Mouse (Mus musculus): ENCODE measurements around the gene R3hdm4. TPM values are rescaled to one million over a fixed set of nuclear protein-coding genes. Genes with fewer than 3 reads are reported as not detected.

Gene R3hdm4
- total and polyA plus RNA-seq, 3 experiments = 10.5 to 59.4 (median 22.3) TPM

- TF ChIP-seq USF1 (IDR thresholded peaks at IDR 0.05; ENCODE audit: low read depth, low read length) = no peak
- 0 out of 2 replicates have a peak, but pooled peaks have one; percentile 25 for TF ChIP-seq ETS1 (conservative IDR thresholded peaks at IDR 0.05; ENCODE audit: low read depth, low read length)
- TF ChIP-seq JUN (IDR thresholded peaks at IDR 0.05; ENCODE audit: insufficient read depth, low read depth, low read length) = no peak
- TF ChIP-seq KAT2A (IDR thresholded peaks at IDR 0.05; ENCODE audit: insufficient replicate concordance, low read length) = no peak
- no peak; the same call in 1 of the 2 replicates for TF ChIP-seq MXI1 (IDR thresholded peaks at IDR 0.05; ENCODE audit: low read depth, low read length)
- TF ChIP-seq ZC3H11A (IDR thresholded peaks at IDR 0.05; ENCODE audit: low read depth, low read length) = no peak
- peak; percentile 50; the same call in 1 of the 2 replicates for TF ChIP-seq ZMIZ1 (IDR thresholded peaks at IDR 0.05; ENCODE audit: low read depth, low read length)
- TF ChIP-seq MEF2A (IDR thresholded peaks at IDR 0.05; ENCODE audit: borderline replicate concordance, low read depth, low read length) = no peak
- TF ChIP-seq MAX (IDR thresholded peaks at IDR 0.05; ENCODE audit: low read length) = peak; percentile 40; the same call in 1 of the 2 replicates
Measured at GRCm38 (mm10) chr10:79927324-79928029, 6.5 kb upstream of the R3hdm4 start (continued).

- Histone ChIP-seq H3K36me3 (replicated peaks in 1 of 2; ENCODE audit: control insufficient read depth in 1 of 2, insufficient read depth in 1 of 2, low read length in 1 of 2) (peaks cover 11 to 20% of the 10 kb centered on the region in 2 experiments), H3K4me1 (ENCODE audit: control insufficient read depth in 1 of 2, insufficient read depth in 2 of 2) (peaks cover 6 to 53% of the 10 kb centered on the region in 2 experiments), H3K4me2 (ENCODE audit: insufficient read depth, low read depth, poor library complexity, severe bottlenecking) (peak within 1 kb of the TSS; percentile 92), H3K9ac (ENCODE audit: insufficient read depth, low read depth) (peak within 1 kb of the TSS; percentile 98), H3K27me3 (replicated peaks) (no peaks in the 10 kb centered on the region), H3K79me2 (replicated peaks; ENCODE audit: control insufficient read depth, extremely low read depth, insufficient read depth, poor library complexity, severe bottlenecking) (peaks cover 48% of the 10 kb centered on the region), H3K9me3 (replicated peaks; ENCODE audit: low read length) (peaks cover under 1% of the 10 kb centered on the region), H3K27ac (ENCODE audit: insufficient read depth, low read depth) (peak within 1 kb of the TSS; percentile 81), H3K4me3 (replicated peaks in 1 of 3; ENCODE audit: low read depth in 2 of 3, low read length in 2 of 3, poor library complexity in 1 of 3) (peak within 1 kb of the TSS; percentile 72 to 96 (median 91))
- dilution Hi-C loops (cut with MboI; ENCODE audit: extremely low pct_ligation_motif_present, extremely low pct_unique_long_range_greater_than_20kb, low sequenced_read_pairs) (no loop called here), in situ Hi-C loops (cut with MboI; ENCODE audit: low pct_ligation_motif_present, low pct_unique_long_range_greater_than_20kb, low sequenced_read_pairs) (loop anchor here (5.0 kb wide), 2 partner anchors 34 to 36 kb away; partner anchors contain the start of genes Cfd and Wdr18)
- DNase-seq (ENCODE audit: extremely low read depth) = peak; percentile 94
- TF ChIP-seq ZMIZ1 (IDR thresholded peaks at IDR 0.05; ENCODE audit: low read depth, low read length) = peak; percentile 46; the same call in 1 of the 2 replicates
- no peak for TF ChIP-seq RCOR1 (conservative IDR thresholded peaks at IDR 0.05; ENCODE audit: low read depth, low read length)
- peak; percentile 26 for TF ChIP-seq SMC3 (IDR thresholded peaks at IDR 0.05; ENCODE audit: low read depth, low read length)
- no peak for TF ChIP-seq MAFK (IDR thresholded peaks at IDR 0.05; ENCODE audit: insufficient replicate concordance, low read length)
- TF ChIP-seq USF2 (conservative IDR thresholded peaks at IDR 0.05; ENCODE audit: low read depth, low read length) = no peak
- TF ChIP-seq RAD21 (IDR thresholded peaks at IDR 0.05; ENCODE audit: low read depth, low read length) = no peak; the same call in 1 of the 2 replicates
- no peak for TF ChIP-seq ZC3H11A (IDR thresholded peaks at IDR 0.05; ENCODE audit: low read depth, low read length)
- peak; percentile 94 for TF ChIP-seq MEF2A (IDR thresholded peaks at IDR 0.05; ENCODE audit: borderline replicate concordance, low read depth, low read length)
- TF ChIP-seq PAX5 (IDR thresholded peaks at IDR 0.05; ENCODE audit: low read length) = 0 out of 2 replicates have a peak, but pooled peaks have one; percentile 38
- TF ChIP-seq ZNF384 (IDR thresholded peaks at IDR 0.05; ENCODE audit: low read depth, low read length) = no peak
- no peak for TF ChIP-seq JUND (conservative IDR thresholded peaks at IDR 0.05; ENCODE audit: low read depth, low read length)
- TF ChIP-seq CTCF (conservative IDR thresholded peaks at IDR 0.05 in 1 of 2, IDR thresholded peaks at IDR 0.05 in 1 of 2; ENCODE audit: low read depth in 2 of 2, low read length in 2 of 2) = no peak
- TF ChIP-seq POLR2AphosphoS2 (IDR thresholded peaks at IDR 0.05; ENCODE audit: low read depth, low read length) = peak; percentile 69; the same call in 1 of the 2 replicates
- TF ChIP-seq CHD1 (IDR thresholded peaks at IDR 0.05; ENCODE audit: low read depth, low read length) = 0 out of 2 replicates have a peak, but pooled peaks have one; percentile 3
- peak; percentile 83 for TF ChIP-seq ETS1 (conservative IDR thresholded peaks at IDR 0.05; ENCODE audit: low read depth, low read length)
- peak; percentile 46; the same call in 1 of the 2 replicates for TF ChIP-seq EP300 (IDR thresholded peaks at IDR 0.05; ENCODE audit: low read length)
- TF ChIP-seq NRF1 (IDR thresholded peaks at IDR 0.05; ENCODE audit: low read depth, low read length) = peak; percentile 81
- 0 out of 2 replicates have a peak, but pooled peaks have one; percentile 43 for TF ChIP-seq KAT2A (IDR thresholded peaks at IDR 0.05; ENCODE audit: insufficient replicate concordance, low read length)
- peak; percentile 94 for TF ChIP-seq TCF12 (IDR thresholded peaks at IDR 0.05; ENCODE audit: low read depth, low read length)
- TF ChIP-seq TBP (conservative IDR thresholded peaks at IDR 0.05; ENCODE audit: low read depth, low read length) = 0 out of 2 replicates have a peak, but pooled peaks have one; percentile 70
- peak; percentile 90 for TF ChIP-seq ELF1 (IDR thresholded peaks at IDR 0.05; ENCODE audit: low read depth, low read length)
- TF ChIP-seq MYC (IDR thresholded peaks at IDR 0.05; ENCODE audit: low read depth, low read length) = peak; percentile 79
- peak; percentile 59; the same call in 1 of the 2 replicates for TF ChIP-seq NELFE (IDR thresholded peaks at IDR 0.05; ENCODE audit: low read depth, low read length)
- TF ChIP-seq BHLHE40 (IDR thresholded peaks at IDR 0.05; ENCODE audit: low read depth, low read length) = peak; percentile 67
- peak; percentile 66 for TF ChIP-seq MAX (IDR thresholded peaks at IDR 0.05; ENCODE audit: low read length)
- no peak for TF ChIP-seq UBTF (IDR thresholded peaks at IDR 0.05; ENCODE audit: low read depth, low read length)
- TF ChIP-seq MAZ (IDR thresholded peaks at IDR 0.05; ENCODE audit: low read depth, low read length) = peak; percentile 99
- TF ChIP-seq CHD2 (IDR thresholded peaks at IDR 0.05; ENCODE audit: low read length) = peak; percentile 86
- TF ChIP-seq USF1 (IDR thresholded peaks at IDR 0.05; ENCODE audit: low read depth, low read length) = peak; percentile 37; the same call in 1 of the 2 replicates
Measured at GRCm38 (mm10) chr10:79926491-79927323, 5.7 kb upstream of the R3hdm4 start, which contains the start of gene Arid3a. TSS of gene Arid3a (plus strand) at chr10:79927043.

Measured in CH12.LX (cell line).